Mouse (Mus musculus) myocyte (in vitro differentiated cells): ENCODE measurements around the gene Slc46a1. TPM values are rescaled to one million over a fixed set of nuclear protein-coding genes. Genes with fewer than 3 reads are reported as not detected.
A peak's percentile ranks its signal among the peaks of the same experiment; 100 is the strongest.

Source experiments
- H3K27me3 ChIP-seq: one replicate; pipeline ENCODE4 v1.6.1; 2011; ENCODE audit not compliant: control insufficient read depth, insufficient read depth, insufficient read length
- H3K36me3 ChIP-seq: one replicate; pipeline ENCODE4 v1.6.1; 2011; ENCODE audit not compliant: control insufficient read depth, insufficient read depth
- H3K4me2 ChIP-seq: one replicate; pipeline ENCODE4 v1.6.1; 2011; ENCODE audit warnings: low read depth, control low read depth
- H3K4me3 ChIP-seq: one replicate; pipeline ENCODE4 v1.5.1; 2011; ENCODE audit warnings: mild to moderate bottlenecking, control low read depth, moderate library complexity
- H3K79me2 ChIP-seq: one replicate; pipeline ENCODE4 v1.6.1; 2011; ENCODE audit not compliant: control insufficient read depth, insufficient read depth
- H3ac ChIP-seq: one replicate; pipeline ENCODE4 v1.6.1; 2011; ENCODE audit not compliant: control insufficient read depth, insufficient read length
- CEBPB ChIP-seq: IDR thresholded peaks from 2 replicates; pipeline ENCODE4 v1.6.1; 2011; ENCODE audit warnings: mild to moderate bottlenecking, moderate library complexity; ENCODE audit not compliant: poor library complexity, insufficient read depth, severe bottlenecking
- E2F4 ChIP-seq: IDR thresholded peaks from one replicate; pipeline ENCODE4 v1.6.1; 2011; ENCODE audit warnings: mild to moderate bottlenecking, control low read depth, moderate library complexity; ENCODE audit not compliant: insufficient read depth
- MAX ChIP-seq: IDR thresholded peaks from one replicate; pipeline ENCODE4 v1.6.1; 2011; ENCODE audit warnings: low read depth, mild to moderate bottlenecking, control low read depth
- MYOD1 ChIP-seq, 3 experiments: IDR thresholded peaks; one replicate each; pipeline ENCODE4 v1.6.1; 2011; ENCODE audit warnings: control low read depth in 2 of 3, low read depth in 2 of 3, mild to moderate bottlenecking in 2 of 3, moderate library complexity in 1 of 3; ENCODE audit not compliant: insufficient read length in 2 of 3, control insufficient read depth in 1 of 3
- MYOG ChIP-seq, 3 experiments: IDR thresholded peaks; one replicate each; pipeline ENCODE4 v1.6.1; 2011; ENCODE audit warnings: control low read depth in 2 of 3, low read depth in 2 of 3, mild to moderate bottlenecking in 2 of 3; ENCODE audit not compliant: insufficient read length in 2 of 3, control insufficient read depth in 1 of 3, insufficient read depth in 1 of 3
- POLR2A ChIP-seq: IDR thresholded peaks from one replicate; pipeline ENCODE4 v1.6.1; 2011; ENCODE audit warnings: low read depth, mild to moderate bottlenecking, control low read depth, moderate library complexity; ENCODE audit not compliant: insufficient read length
- POLR2AphosphoS2 ChIP-seq: IDR thresholded peaks from one replicate; pipeline ENCODE4 v1.6.1; 2011; ENCODE audit warnings: low read depth, control low read depth; ENCODE audit not compliant: insufficient read length
- REST ChIP-seq: IDR thresholded peaks from one replicate; pipeline ENCODE4 v1.6.1; 2011; ENCODE audit warnings: mild to moderate bottlenecking, control low read depth, moderate library complexity; ENCODE audit not compliant: insufficient read depth, insufficient read length
- SRF ChIP-seq: IDR thresholded peaks from one replicate; pipeline ENCODE4 v1.6.1; 2011; ENCODE audit warnings: low read depth; ENCODE audit not compliant: control insufficient read depth, insufficient read length
- TCF12 ChIP-seq: IDR thresholded peaks from one replicate; pipeline ENCODE4 v1.6.1; 2011; ENCODE audit warnings: mild to moderate bottlenecking, control low read depth; ENCODE audit not compliant: poor library complexity, insufficient read depth, severe bottlenecking
- TCF3 ChIP-seq: IDR thresholded peaks from one replicate; pipeline ENCODE4 v1.6.1; 2011; ENCODE audit warnings: low read depth, control low read depth; ENCODE audit not compliant: insufficient read length
- USF1 ChIP-seq: IDR thresholded peaks from one replicate; pipeline ENCODE4 v1.6.1; 2011; ENCODE audit warnings: low read depth, mild to moderate bottlenecking, control low read depth, moderate library complexity
- polyA plus RNA-seq: library from polyadenylated mRNA; unstranded; fragments of >200 nt; fragmentation: generic; extraction: Trizol; gene quantifications from one replicate; pipeline ENCODE4 v1.2.1, GENCODE M21; 2012; ENCODE audit warnings: missing spikeins

Slc46a1 gene
- polyA plus RNA-seq, 1 experiment, result 7.5 TPM

DNA sequence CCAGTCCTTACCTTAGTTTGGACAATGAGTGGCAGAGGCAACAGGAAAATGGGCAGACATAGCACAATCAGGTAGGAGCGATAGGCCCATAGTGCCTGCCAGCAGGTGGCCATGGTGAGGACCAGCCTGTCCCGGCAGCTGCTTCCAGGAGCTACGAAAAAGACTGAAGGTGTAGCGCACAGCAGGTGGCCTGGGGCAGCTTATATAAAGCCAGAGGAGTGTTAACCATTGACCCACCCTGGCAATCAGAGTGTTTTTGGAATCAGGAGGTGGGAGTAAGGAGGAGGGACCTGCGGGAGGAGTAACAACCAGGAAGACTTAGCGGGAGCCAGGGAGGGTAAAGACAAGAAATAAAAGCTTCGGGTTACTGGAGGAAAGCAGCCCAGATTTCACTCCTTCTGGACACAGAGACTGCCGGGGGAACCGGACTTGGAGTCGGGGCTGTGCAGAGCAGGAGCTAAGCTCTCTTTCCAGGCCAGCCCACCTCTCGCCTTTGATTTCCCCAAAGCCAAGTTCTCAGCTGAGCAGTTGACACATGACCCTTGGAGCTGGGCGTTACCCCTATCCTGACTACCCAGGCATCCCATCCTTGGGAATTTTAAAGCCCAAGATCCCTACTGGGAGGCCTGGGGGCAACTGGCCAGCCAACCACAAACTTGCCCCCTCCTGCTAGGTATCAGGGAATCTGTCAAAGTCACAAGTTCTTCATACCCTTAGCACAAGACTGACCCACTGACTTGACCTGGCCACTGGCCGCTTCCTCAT lies 43.3 kb upstream of the Slc46a1 start, which contains the start of gene Slc13a2:
Gene Slc13a2 (minus strand): TSS at position 163 of the 765 bp plus-strand sequence.
- no peaks in the 10 kb centered on the region for H3K27me3 ChIP-seq
- TF ChIP-seq TCF3 (no peak), SRF (no peak), POLR2AphosphoS2 (no peak), TCF12 (no peak), USF1 (no peak), MAX (no peak), CEBPB (no peak), MYOG (IDR thresholded peaks at IDR 0.05; ENCODE audit: control insufficient read depth in 1 of 3, insufficient read depth in 1 of 3, insufficient read length in 2 of 3, low read depth in 2 of 3) (peak in 1 of 3 experiments; percentile 2)

DNA sequence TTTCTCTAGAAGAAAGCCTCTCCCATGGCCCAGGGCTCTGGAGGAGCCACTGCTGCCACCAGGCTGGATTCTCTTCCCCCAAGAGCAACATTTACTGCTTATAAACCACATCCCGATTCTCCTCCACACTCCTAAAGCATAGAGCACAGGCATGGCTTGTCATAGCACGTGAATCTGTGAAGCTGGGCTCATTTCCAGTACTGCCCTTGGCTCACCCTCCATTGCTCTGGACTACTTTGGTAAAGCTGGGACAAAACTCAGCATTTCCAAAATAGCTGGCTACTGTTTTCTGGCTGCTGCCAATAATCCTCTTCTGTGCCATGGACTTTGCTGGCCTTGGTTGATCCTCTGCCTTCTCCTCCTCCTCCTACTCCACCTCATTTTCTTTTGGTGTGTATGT lies 41.1 kb upstream of the Slc46a1 start:
- Histone ChIP-seq H3K36me3 (no peaks in the 10 kb centered on the region), H3K4me3 (no peak overlapping the region), H3K4me2 (no peak overlapping the region), H3K27me3 (no peaks in the 10 kb centered on the region), H3ac (no peak overlapping the region), H3K79me2 (no peaks in the 10 kb centered on the region)
- no peak for TF ChIP-seq CEBPB
- no peak for TF ChIP-seq POLR2AphosphoS2
- TF ChIP-seq REST, result no peak
- TF ChIP-seq MYOG (IDR thresholded peaks at IDR 0.05; ENCODE audit: control insufficient read depth in 1 of 3, insufficient read depth in 1 of 3, insufficient read length in 2 of 3, low read depth in 2 of 3), result no peak
- no peak for TF ChIP-seq MYOD1 (IDR thresholded peaks at IDR 0.05; ENCODE audit: control insufficient read depth in 1 of 3, insufficient read length in 2 of 3, low read depth in 2 of 3)
- TF ChIP-seq MAX, result no peak
- TF ChIP-seq USF1, result no peak
- no peak for TF ChIP-seq E2F4
- no peak for TF ChIP-seq TCF12
- TF ChIP-seq TCF3, result no peak
- TF ChIP-seq SRF, result no peak
- no peak for TF ChIP-seq POLR2A

More for the DNA sequence above, 43.3 kb upstream of the Slc46a1 start, which contains the start of gene Slc13a2:
- H3K36me3 ChIP-seq, result no peaks in the 10 kb centered on the region
- H3K79me2 ChIP-seq, result no peaks in the 10 kb centered on the region
- no peak within 1 kb of the TSS for H3K4me3 ChIP-seq
- H3ac ChIP-seq, result no peak within 1 kb of the TSS
- no peak within 1 kb of the TSS for H3K4me2 ChIP-seq

DNA sequence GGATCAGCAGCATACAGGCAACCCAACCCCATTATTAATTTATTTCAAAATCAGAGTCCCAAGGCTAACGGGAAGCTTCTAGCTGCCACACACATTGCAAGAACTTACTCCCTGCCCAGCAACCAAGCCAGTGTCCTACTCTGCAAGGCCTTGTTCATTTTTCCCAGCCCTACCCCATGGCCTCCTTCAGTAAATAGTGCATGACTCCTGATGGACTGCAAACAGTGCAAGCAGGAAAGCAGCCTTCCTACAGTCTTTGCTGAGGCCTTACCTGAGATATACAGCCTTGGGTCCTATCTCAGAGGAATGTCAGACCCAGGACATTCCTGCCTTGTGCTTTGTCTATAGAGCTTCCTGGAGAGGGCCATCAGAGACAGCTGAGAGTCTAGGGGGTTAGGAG lies 39.9 kb upstream of the Slc46a1 start:
- Histone ChIP-seq H3K27me3 (no peaks in the 10 kb centered on the region), H3K36me3 (no peaks in the 10 kb centered on the region), H3K4me2 (no peak overlapping the region), H3K79me2 (no peaks in the 10 kb centered on the region), H3ac (no peak overlapping the region), H3K4me3 (no peak overlapping the region)
- TF ChIP-seq USF1 (no peak), E2F4 (no peak), REST (no peak), MYOG (IDR thresholded peaks at IDR 0.05; ENCODE audit: control insufficient read depth in 1 of 3, insufficient read depth in 1 of 3, insufficient read length in 2 of 3, low read depth in 2 of 3) (no peak), CEBPB (no peak), TCF3 (no peak), MAX (no peak), POLR2A (no peak), POLR2AphosphoS2 (no peak), TCF12 (no peak), SRF (no peak), MYOD1 (IDR thresholded peaks at IDR 0.05; ENCODE audit: control insufficient read depth in 1 of 3, insufficient read length in 2 of 3, low read depth in 2 of 3) (no peak)

DNA sequence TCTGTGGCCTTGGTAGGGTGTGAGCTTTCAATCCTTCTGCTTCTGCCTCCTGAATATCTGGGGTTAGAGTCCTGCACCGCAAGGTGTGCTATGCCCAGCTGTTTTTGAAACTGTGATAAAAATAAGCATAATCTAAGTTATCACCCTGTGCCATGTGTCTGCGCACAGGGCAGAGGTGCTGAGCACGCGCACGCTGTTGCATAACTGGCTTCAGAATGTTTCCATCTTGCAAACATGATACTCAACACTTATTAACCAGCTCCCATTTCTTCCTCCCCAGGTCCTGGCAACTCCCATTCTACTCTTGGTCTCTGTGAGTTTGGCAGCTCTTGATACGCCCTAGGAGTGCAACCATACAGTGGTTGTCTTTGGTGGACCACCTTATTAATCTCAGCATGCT lies 37.8 kb upstream of the Slc46a1 start:
- H3K4me2 ChIP-seq, result no peak overlapping the region
- no peaks in the 10 kb centered on the region for H3K27me3 ChIP-seq
- H3K36me3 ChIP-seq, result no peaks in the 10 kb centered on the region
- TF ChIP-seq POLR2A (no peak), TCF12 (no peak), POLR2AphosphoS2 (no peak), SRF (no peak), MYOD1 (IDR thresholded peaks at IDR 0.05; ENCODE audit: control insufficient read depth in 1 of 3, insufficient read length in 2 of 3, low read depth in 2 of 3) (no peak), TCF3 (no peak), CEBPB (no peak), USF1 (no peak), MYOG (IDR thresholded peaks at IDR 0.05; ENCODE audit: control insufficient read depth in 1 of 3, insufficient read depth in 1 of 3, insufficient read length in 2 of 3, low read depth in 2 of 3) (no peak), REST (no peak), MAX (no peak), E2F4 (no peak)
- H3ac ChIP-seq, result no peak overlapping the region
- H3K4me3 ChIP-seq, result no peak overlapping the region
- H3K79me2 ChIP-seq, result no peaks in the 10 kb centered on the region
